Comparison of ENCODE assay signal across 24 mouse cellular contexts in genomic region chr10:86026354-86026753, GRCm38 (mm10). TPM values are rescaled to one million over a fixed set of nuclear protein-coding genes. Genes with fewer than 3 reads are reported as not detected.
DNase-seq lines count a peak whose midpoint lies in the region; ATAC-seq lines count a peak whose summit lies in the region.
"Had no signal": no experiment of that assay in that cellular context is flagged by ENCODE, and none has a peak within 500 bp of the region (broad histone marks: within the 10 kb centered on the region; RNA-seq: fewer than 3 reads in every experiment).

No protein-coding gene starts in this region.

- H3K4me3 ChIP-seq in liver, embryonic 11.5 days (ENCODE audit: low read depth, low read length), result no peak overlapping the region
- H3K4me3 ChIP-seq: embryonic facial prominence, embryonic 13.5 days; forebrain, embryonic 10.5 days; heart, embryonic 15.5 days; limb, embryonic 12.5 days; midbrain, embryonic 10.5 days had no signal

- no peaks in the 10 kb centered on the region for H3K27me3 ChIP-seq in liver, embryonic 11.5 days (replicated peaks; ENCODE audit: control insufficient read depth, insufficient read depth, low read length)
- H3K27me3 ChIP-seq: embryonic facial prominence, embryonic 13.5 days; heart, embryonic 15.5 days; limb, embryonic 12.5 days had no signal

- peaks cover 17% of the 10 kb centered on the region; the same call in 1 of the 2 replicates for H3K36me3 ChIP-seq in liver, embryonic 11.5 days (ENCODE audit: control insufficient read depth, insufficient read depth, low read length)

- 33% methylated on average over 3 of the region's 3 CpGs for WGBS in liver, embryonic 11.5 days

- H3K9ac ChIP-seq in liver, embryonic 11.5 days (ENCODE audit: low read depth, low read length), result no peak overlapping the region
- H3K9ac ChIP-seq: embryonic facial prominence, embryonic 13.5 days; heart, embryonic 15.5 days; limb, embryonic 12.5 days; lung, embryonic 14.5 days had no signal

- ATAC-seq in liver, embryonic 11.5 days (replicated peaks; ENCODE audit: low FRiP score), result peak; percentile 86
- ATAC-seq in erythroid progenitor cell, adult 5-6 weeks (replicated peaks; ENCODE audit: low FRiP score, poor library complexity, severe bottlenecking), result peak; percentile 69
- ATAC-seq in megakaryocyte progenitor cell, adult 5-6 weeks (replicated peaks; ENCODE audit: poor library complexity), result peak; percentile 52
- ATAC-seq: hindbrain, postnatal 0 days; intestine, postnatal 0 days had no signal

- peak overlapping the region; percentile 50 for H3K4me2 ChIP-seq in liver, embryonic 11.5 days
- H3K4me2 ChIP-seq: embryonic facial prominence, embryonic 13.5 days; heart, embryonic 15.5 days; limb, embryonic 12.5 days; lung, embryonic 14.5 days had no signal

- DNase-seq in liver, embryonic 11.5 days (ENCODE audit: low spot score), result no peak
- DNase-seq in liver, result no peak
- peak; percentile 82 for DNase-seq in c-Kit-negative CD71-positive TER-119-positive erythroid progenitor cells, embryonic 14.5 days (ENCODE audit: low read depth, low spot score)
- no peak for DNase-seq in embryo, embryonic 10.5 days (ENCODE audit: low spot score)
- DNase-seq in adrenal gland, adult 2 months, result no peak
- DNase-seq: adrenal gland, adult 8-10 months; cerebellum, adult 8-10 months; lung, embryonic 14.5 days; lung, postnatal 36 days; thymus, postnatal 4 days had no signal

- peaks cover 12% of the 10 kb centered on the region for H3K4me1 ChIP-seq in liver, embryonic 11.5 days (replicated peaks; ENCODE audit: control insufficient read depth, insufficient read depth, low read length)

- H3K9me3 ChIP-seq in liver, embryonic 11.5 days (ENCODE audit: control insufficient read depth, low read length), result no peaks in the 10 kb centered on the region
- H3K9me3 ChIP-seq: embryonic facial prominence, embryonic 13.5 days; forebrain, embryonic 10.5 days; heart, embryonic 15.5 days; limb, embryonic 12.5 days; midbrain, embryonic 10.5 days had no signal

- peak overlapping the region; percentile 84 for H3K27ac ChIP-seq in liver, embryonic 11.5 days (ENCODE audit: low read depth, low read length)
- H3K27ac ChIP-seq: embryonic facial prominence, embryonic 13.5 days; forebrain, embryonic 10.5 days; heart, embryonic 15.5 days; hindbrain, postnatal 0 days; limb, embryonic 12.5 days; midbrain, embryonic 10.5 days had no signal

RNA-seq across cellular contexts. Expression of gene Fbxo7, which starts 4.6 kb away (rescaled TPM):
- 52.2 and 56.3 TPM in 2 replicates for polyA plus RNA-seq in liver, embryonic 11.5 days (2014; fragmentation: Nextera tagmentation; extraction: Ambion mirVana)
- 140 and 157 TPM in 2 replicates for total RNA-seq in erythroid progenitor cell, adult 5-6 weeks (2015; ENCODE audit: low replicate concordance)
- total RNA-seq in erythroid progenitor cell, adult 5-6 weeks (2017; ENCODE audit: low replicate concordance), result 120 and 183 TPM in 2 replicates
- 30.2 and 36.0 TPM in 2 replicates for total RNA-seq in megakaryocyte progenitor cell, adult 5-6 weeks (2015)
- 14.5 and 31.5 TPM in 2 replicates for total RNA-seq in megakaryocyte progenitor cell, adult 5-6 weeks (2017)
- 10 to 100 TPM; 21.4 to 24.7 TPM for total RNA-seq in adrenal gland, adult 2 months (2021)
- 13.5 and 16.6 TPM in 2 replicates for polyA plus RNA-seq in adrenal gland, adult 2 months (2012; rRNA removed)

RNA-seq across cellular contexts. Expression of gene Bpifc, which starts 14.7 kb away (rescaled TPM):
- not detected in 2 replicates for polyA plus RNA-seq in liver, embryonic 11.5 days (2014; fragmentation: Nextera tagmentation; extraction: Ambion mirVana)
- not detected in 2 replicates for total RNA-seq in erythroid progenitor cell, adult 5-6 weeks (2015; ENCODE audit: low replicate concordance)
- total RNA-seq in erythroid progenitor cell, adult 5-6 weeks (2017; ENCODE audit: low replicate concordance), result not detected in 2 replicates
- total RNA-seq in megakaryocyte progenitor cell, adult 5-6 weeks (2015), result 3.5 and 4.0 TPM in 2 replicates
- total RNA-seq in megakaryocyte progenitor cell, adult 5-6 weeks (2017), result 1.2 and 2.1 TPM in 2 replicates
- 1 to 10 TPM in 1 of 2 experiments, not detected in 1; 1.4 TPM for total RNA-seq in adrenal gland, adult 2 months (2021)
- polyA plus RNA-seq in adrenal gland, adult 2 months (2012; rRNA removed), result 0.31 TPM in 1 of 2 replicates, not detected in the other
- total RNA-seq: gastrocnemius, adult 18-20 months; hindbrain, postnatal 0 days; layer of hippocampus, postnatal 14 days; left cerebral cortex, postnatal 10 days; monocyte, adult 5-6 weeks had no signal
- polyA plus RNA-seq: forebrain, embryonic 10.5 days; heart, embryonic 15.5 days; intestine, postnatal 0 days; neural tube, embryonic 11.5 days had no signal
